Mouse (Mus musculus) midbrain, embryonic 14.5 days (tissue): Measurements from ENCODE around the gene Copg2. TPM values are rescaled to one million over a fixed set of nuclear protein-coding genes. Genes with fewer than 3 reads are reported as not detected.

Experiments used
- ATAC-seq: fragments of 200-750 bp; cut with Nextera tagmentation; 2 replicates; pipeline ENCODE4 v1.8.0; 2017; ENCODE audit warnings: moderate number of reproducible peaks, moderate library complexity; ENCODE audit not compliant: low FRiP score, low TSS enrichment
- DNase-seq: peaks from one replicate; pipeline ENCODE4 v3.0.0-alpha.2; 2015
- H3K27ac ChIP-seq: fragments of 300-500 bp; sonication (generic); replicated peaks from 2 replicates; pipeline ENCODE4 v1.5.1; 2014; ENCODE audit warnings: mild to moderate bottlenecking, low read depth, low read length, moderate library complexity
- H3K27me3 ChIP-seq: fragments of 300-500 bp; sonication (generic); 2 replicates; pipeline ENCODE4 v1.6.1; 2014; ENCODE audit warnings: low read length, control low read depth, mixed read lengths; ENCODE audit not compliant: control insufficient read depth, insufficient read depth
- H3K36me3 ChIP-seq: fragments of 300-500 bp; sonication (generic); 2 replicates; pipeline ENCODE4 v1.6.1; 2014; ENCODE audit warnings: low read length, control low read depth; ENCODE audit not compliant: control insufficient read depth, insufficient read depth
- H3K4me1 ChIP-seq: fragments of 300-500 bp; sonication (generic); 2 replicates; pipeline ENCODE4 v1.6.1; 2014; ENCODE audit warnings: mild to moderate bottlenecking, antibody characterized with exemption, low read length, control low read depth; ENCODE audit not compliant: control insufficient read depth, insufficient read depth
- H3K4me2 ChIP-seq: fragments of 300-500 bp; sonication (generic); 2 replicates; pipeline ENCODE4 v1.6.1; 2014; ENCODE audit warnings: mild to moderate bottlenecking, low read length, moderate library complexity
- H3K4me3 ChIP-seq: fragments of 300-500 bp; sonication (generic); replicated peaks from 2 replicates; pipeline ENCODE4 v1.5.1; 2014; ENCODE audit warnings: low read depth, low read length
- H3K9ac ChIP-seq: fragments of 300-500 bp; sonication (generic); replicated peaks from 2 replicates; pipeline ENCODE4 v1.6.1; 2014; ENCODE audit warnings: mild to moderate bottlenecking, low read length, moderate library complexity
- H3K9me3 ChIP-seq: fragments of 300-500 bp; sonication (generic); 2 replicates; pipeline ENCODE4 v1.6.1; 2016; ENCODE audit warnings: low read length, control low read depth, mixed read lengths; ENCODE audit not compliant: control insufficient read depth
- WGBS: fragments of 180-500 bp; shearing (Covaris S2); extraction: QIAGEN DNeasy Blood & Tissue Kit; methylation state at CpG from one replicate; pipeline ENCODE4 v1.1.7; 2014; 5-methylcytosine and 5-hydroxymethylcytosine counted together
- polyA plus RNA-seq: library from polyadenylated mRNA; unstranded; fragments of >200 nt; fragmentation: Nextera tagmentation; extraction: Ambion mirVana; gene quantifications from 2 replicates; pipeline ENCODE4 v1.2.1, GENCODE M21; 2014

Gene Copg2
- 47.4 and 53.1 TPM in 2 replicates for polyA plus RNA-seq

- Histone ChIP-seq H3K4me3 (peak within 1 kb of the TSS; percentile 70), H3K27ac (peak within 1 kb of the TSS; percentile 96), H3K4me1 (peaks cover 4% of the 10 kb centered on the region; the same call in 1 of the 2 replicates), H3K36me3 (no peaks in the 10 kb centered on the region), H3K4me2 (peak within 1 kb of the TSS; percentile 65), H3K27me3 (no peaks in the 10 kb centered on the region), H3K9ac (peak within 1 kb of the TSS; percentile 91), H3K9me3 (no peaks in the 10 kb centered on the region)
- WGBS: under 1% methylated on average over 66 of the region's 83 CpGs
- ATAC-seq: peak; percentile 98
- peak; percentile 96 for DNase-seq
These were observed at the start of gene Copg2 for GRCm38 (mm10) chr6:30896195-30896985. Gene Copg2 (minus strand): TSS chr6:30896794.

- 44% methylated on average over 5 of the region's 5 CpGs for WGBS
- Histone ChIP-seq H3K4me2 (no peak overlapping the region), H3K4me1 (no peaks in the 10 kb centered on the region), H3K36me3 (no peaks in the 10 kb centered on the region), H3K27me3 (no peaks in the 10 kb centered on the region), H3K9ac (no peak overlapping the region), H3K4me3 (no peak overlapping the region), H3K9me3 (no peaks in the 10 kb centered on the region), H3K27ac (no peak overlapping the region)
- ATAC-seq (no peak), DNase-seq (no peak)
These were observed 42.7 kb upstream of the Copg2 start for GRCm38 (mm10) chr6:30939264-30939663.

- no peak overlapping the region for H3K27ac ChIP-seq
- no peaks in the 10 kb centered on the region for H3K27me3 ChIP-seq
- no peaks in the 10 kb centered on the region for H3K4me1 ChIP-seq
- no peak overlapping the region for H3K4me2 ChIP-seq
- ATAC-seq (no peak), DNase-seq (peak; percentile 53)
- no peak overlapping the region for H3K9ac ChIP-seq
- H3K9me3 ChIP-seq: no peaks in the 10 kb centered on the region
- 41% methylated on average over 2 of the region's 2 CpGs for WGBS
- no peak overlapping the region for H3K4me3 ChIP-seq
- no peaks in the 10 kb centered on the region for H3K36me3 ChIP-seq
These were observed 26.2 kb upstream of the Copg2 start for GRCm38 (mm10) chr6:30922821-30923220.

GRCm38 (mm10) chr6:30921826-30922225 lies 25.2 kb upstream of the Copg2 start:
- H3K4me2 ChIP-seq: peak overlapping the region; percentile 60
- DNase-seq: no peak
- H3K9me3 ChIP-seq: no peaks in the 10 kb centered on the region
- H3K36me3 ChIP-seq: no peaks in the 10 kb centered on the region
- H3K9ac ChIP-seq: no peak overlapping the region
- H3K27ac ChIP-seq: no peak overlapping the region
- no peak overlapping the region for H3K4me3 ChIP-seq
- H3K4me1 ChIP-seq: no peaks in the 10 kb centered on the region
- ATAC-seq: no peak
- 62% methylated on average over 10 of the region's 11 CpGs for WGBS
- H3K27me3 ChIP-seq: no peaks in the 10 kb centered on the region

GRCm38 (mm10) chr6:30920834-30921675 lies 24.5 kb upstream of the Copg2 start:
- DNase-seq (peak; percentile 77), ATAC-seq (no peak)
- 19% methylated on average over 21 of the region's 21 CpGs for WGBS
- peak overlapping the region; percentile 30 for H3K4me3 ChIP-seq
- H3K4me1 ChIP-seq: no peaks in the 10 kb centered on the region
- peak overlapping the region; percentile 60 for H3K4me2 ChIP-seq
- no peaks in the 10 kb centered on the region for H3K36me3 ChIP-seq
- H3K9me3 ChIP-seq: no peaks in the 10 kb centered on the region
- H3K27ac ChIP-seq: peak overlapping the region; percentile 64
- H3K27me3 ChIP-seq: no peaks in the 10 kb centered on the region
- H3K9ac ChIP-seq: peak overlapping the region; percentile 44

- H3K4me3 ChIP-seq: no peak within 1 kb of the TSS
- H3K9ac ChIP-seq: no peak within 1 kb of the TSS
- H3K4me1 ChIP-seq: no peaks in the 10 kb centered on the region
- H3K27ac ChIP-seq: no peak within 1 kb of the TSS
- H3K36me3 ChIP-seq: no peaks in the 10 kb centered on the region
- DNase-seq: no peak
- H3K9me3 ChIP-seq: no peaks in the 10 kb centered on the region
- H3K4me2 ChIP-seq: no peak within 1 kb of the TSS
- 92% methylated on average over 2 of the region's 2 CpGs for WGBS
- H3K27me3 ChIP-seq: no peaks in the 10 kb centered on the region
- no peak for ATAC-seq
These were observed 18.9 kb upstream of the Copg2 start, which contains the start of gene Tsga13 for GRCm38 (mm10) chr6:30915473-30915872. Gene Tsga13 (minus strand): TSS chr6:30915573.

GRCm38 (mm10) chr6:30907970-30908369 lies 11.4 kb upstream of the Copg2 start:
- Histone ChIP-seq H3K9ac (no peak overlapping the region), H3K4me3 (no peak overlapping the region), H3K9me3 (no peaks in the 10 kb centered on the region), H3K4me2 (no peak overlapping the region), H3K27ac (no peak overlapping the region; the same call in 1 of the 2 replicates), H3K4me1 (peaks cover 8% of the 10 kb centered on the region), H3K36me3 (no peaks in the 10 kb centered on the region), H3K27me3 (no peaks in the 10 kb centered on the region)
- 41% methylated on average over 3 of the region's 3 CpGs for WGBS
- DNase-seq: peak; percentile 27
- no peak for ATAC-seq

GRCm38 (mm10) chr6:30904911-30905310 lies 8.3 kb upstream of the Copg2 start:
- ATAC-seq (no peak), DNase-seq (no peak)
- Histone ChIP-seq H3K9me3 (no peaks in the 10 kb centered on the region), H3K4me1 (peaks cover 8% of the 10 kb centered on the region), H3K27ac (no peak overlapping the region), H3K27me3 (no peaks in the 10 kb centered on the region), H3K9ac (no peak overlapping the region), H3K4me3 (no peak overlapping the region), H3K36me3 (no peaks in the 10 kb centered on the region), H3K4me2 (no peak overlapping the region)
- 78% methylated on average over 5 of the region's 5 CpGs for WGBS
